Mouse (Mus musculus): ENCODE results near the gene Mdh2. TPM values are rescaled to one million over a fixed set of nuclear protein-coding genes. Genes with fewer than 3 reads are reported as not detected.

The Mdh2 gene
- polyA plus RNA-seq, 1 experiment = 1,141 TPM

- Histone ChIP-seq H3K4me3 (ENCODE audit: insufficient read depth, low read depth, low read length) (no peak overlapping the region), H3K27me3 (replicated peaks; ENCODE audit: control insufficient read depth, insufficient read depth, low read length) (no peaks in the 10 kb centered on the region), H3K27ac (ENCODE audit: insufficient read depth, low read depth, low read length) (no peak overlapping the region), H3K36me3 (ENCODE audit: control insufficient read depth, insufficient read depth, low read length) (peaks cover 9% of the 10 kb centered on the region), H3K4me1 (ENCODE audit: control insufficient read depth, insufficient read depth, low read length) (no peaks in the 10 kb centered on the region)
- no peak for TF ChIP-seq CTCF (conservative IDR thresholded peaks at IDR 0.05; ENCODE audit: insufficient read depth, insufficient read length, low read depth, low read length)
- no peak for TF ChIP-seq POLR2A (IDR thresholded peaks at IDR 0.05; ENCODE audit: low read depth, low read length)
- DNase-seq = peak; percentile 48
- 63% methylated on average over 13 of the region's 13 CpGs for WGBS
Observed at GRCm38 (mm10) chr5:135735741-135736140, 42.5 kb upstream of the Mdh2 start.

GRCm38 (mm10) chr5:135736544-135736943 lies 41.7 kb upstream of the Mdh2 start:
- Histone ChIP-seq H3K36me3 (ENCODE audit: control insufficient read depth, insufficient read depth, low read length) (peaks cover 8% of the 10 kb centered on the region), H3K4me3 (ENCODE audit: insufficient read depth, low read depth, low read length) (no peak overlapping the region), H3K4me1 (ENCODE audit: control insufficient read depth, insufficient read depth, low read length) (no peaks in the 10 kb centered on the region), H3K27ac (ENCODE audit: insufficient read depth, low read depth, low read length) (no peak overlapping the region), H3K27me3 (replicated peaks; ENCODE audit: control insufficient read depth, insufficient read depth, low read length) (no peaks in the 10 kb centered on the region)
- TF ChIP-seq CTCF (conservative IDR thresholded peaks at IDR 0.05; ENCODE audit: insufficient read depth, insufficient read length, low read depth, low read length) (no peak), POLR2A (IDR thresholded peaks at IDR 0.05; ENCODE audit: low read depth, low read length) (no peak)
- no peak for DNase-seq
- WGBS = 94% methylated on average over 16 of the region's 16 CpGs

- Histone ChIP-seq H3K4me3 (ENCODE audit: insufficient read depth, low read depth, low read length) (no peak overlapping the region), H3K27ac (ENCODE audit: insufficient read depth, low read depth, low read length) (no peak overlapping the region), H3K4me1 (ENCODE audit: control insufficient read depth, insufficient read depth, low read length) (no peaks in the 10 kb centered on the region), H3K27me3 (replicated peaks; ENCODE audit: control insufficient read depth, insufficient read depth, low read length) (no peaks in the 10 kb centered on the region), H3K36me3 (ENCODE audit: control insufficient read depth, insufficient read depth, low read length) (peaks cover 6% of the 10 kb centered on the region)
- no peak for DNase-seq
- TF ChIP-seq POLR2A (IDR thresholded peaks at IDR 0.05; ENCODE audit: low read depth, low read length) (no peak), CTCF (conservative IDR thresholded peaks at IDR 0.05; ENCODE audit: insufficient read depth, insufficient read length, low read depth, low read length) (peak; percentile 69)
- WGBS = 78% methylated on average over 7 of the region's 7 CpGs
Observed at GRCm38 (mm10) chr5:135737154-135737553, 41.1 kb upstream of the Mdh2 start.

GRCm38 (mm10) chr5:135738266-135738665 lies 40.0 kb upstream of the Mdh2 start:
- Histone ChIP-seq H3K4me3 (ENCODE audit: insufficient read depth, low read depth, low read length) (no peak overlapping the region), H3K4me1 (ENCODE audit: control insufficient read depth, insufficient read depth, low read length) (peaks cover 4% of the 10 kb centered on the region; the same call in 1 of the 2 replicates), H3K27ac (ENCODE audit: insufficient read depth, low read depth, low read length) (no peak overlapping the region), H3K36me3 (ENCODE audit: control insufficient read depth, insufficient read depth, low read length) (peaks cover 6% of the 10 kb centered on the region), H3K27me3 (replicated peaks; ENCODE audit: control insufficient read depth, insufficient read depth, low read length) (no peaks in the 10 kb centered on the region)
- WGBS = 31% methylated on average over 6 of the region's 6 CpGs
- DNase-seq = no peak
- TF ChIP-seq CTCF (conservative IDR thresholded peaks at IDR 0.05; ENCODE audit: insufficient read depth, insufficient read length, low read depth, low read length) (no peak), POLR2A (IDR thresholded peaks at IDR 0.05; ENCODE audit: low read depth, low read length) (no peak)

- H3K36me3 ChIP-seq (ENCODE audit: control insufficient read depth, insufficient read depth, low read length) = no peaks in the 10 kb centered on the region
- TF ChIP-seq CTCF (conservative IDR thresholded peaks at IDR 0.05; ENCODE audit: insufficient read depth, insufficient read length, low read depth, low read length) = no peak
- no peak for TF ChIP-seq POLR2A (IDR thresholded peaks at IDR 0.05; ENCODE audit: low read depth, low read length)
- H3K27me3 ChIP-seq (replicated peaks; ENCODE audit: control insufficient read depth, insufficient read depth, low read length) = no peaks in the 10 kb centered on the region
- peak; percentile 81 for DNase-seq
- H3K4me1 ChIP-seq (ENCODE audit: control insufficient read depth, insufficient read depth, low read length) = peaks cover 9% of the 10 kb centered on the region; the same call in 1 of the 2 replicates
- no peak overlapping the region for H3K27ac ChIP-seq (ENCODE audit: insufficient read depth, low read depth, low read length)
- no peak overlapping the region for H3K4me3 ChIP-seq (ENCODE audit: insufficient read depth, low read depth, low read length)
- WGBS = 41% methylated on average over 10 of the region's 10 CpGs
Observed at GRCm38 (mm10) chr5:135742156-135742555, 36.1 kb upstream of the Mdh2 start.

GRCm38 (mm10) chr5:135742941-135743740 lies 35.1 kb upstream of the Mdh2 start:
- WGBS = 18% methylated on average over 18 of the region's 18 CpGs
- DNase-seq = peak; percentile 84
- Histone ChIP-seq H3K36me3 (ENCODE audit: control insufficient read depth, insufficient read depth, low read length) (no peaks in the 10 kb centered on the region), H3K27ac (ENCODE audit: insufficient read depth, low read depth, low read length) (peak overlapping the region; percentile 29), H3K4me1 (ENCODE audit: control insufficient read depth, insufficient read depth, low read length) (peaks cover 9% of the 10 kb centered on the region; the same call in 1 of the 2 replicates), H3K4me3 (ENCODE audit: insufficient read depth, low read depth, low read length) (peak overlapping the region; percentile 70), H3K27me3 (replicated peaks; ENCODE audit: control insufficient read depth, insufficient read depth, low read length) (no peaks in the 10 kb centered on the region)
- TF ChIP-seq CTCF (conservative IDR thresholded peaks at IDR 0.05; ENCODE audit: insufficient read depth, insufficient read length, low read depth, low read length) (no peak), POLR2A (IDR thresholded peaks at IDR 0.05; ENCODE audit: low read depth, low read length) (no peak)
